Mouse (Mus musculus): Measurements from ENCODE around the gene Map1b.

DNA sequence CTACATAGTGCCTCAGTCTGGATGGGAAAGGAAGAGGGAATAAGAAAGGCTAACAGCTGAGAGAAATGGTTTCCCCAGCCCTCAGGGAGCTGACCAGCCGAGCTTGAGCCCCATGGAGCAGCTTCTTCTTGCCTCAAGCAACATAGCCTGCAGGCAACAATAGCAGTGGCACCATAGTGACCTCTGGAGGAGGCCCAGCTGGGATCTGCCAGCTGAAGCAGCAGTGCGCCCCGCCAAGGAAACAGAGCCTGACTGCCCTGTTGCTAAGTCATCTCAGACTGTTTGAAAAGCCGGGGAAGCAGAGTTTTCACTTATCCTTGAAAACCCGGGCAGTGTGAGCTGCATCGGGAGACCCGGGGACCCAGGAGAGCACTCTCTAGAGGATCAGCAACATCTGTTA is 3.2 kb downstream of the Map1b start:
- peak; percentile 70 for TF ChIP-seq CTCF (IDR thresholded peaks at IDR 0.05)
- TF ChIP-seq EP300 (IDR thresholded peaks at IDR 0.05), result no peak

All from lung, postnatal 0 days (tissue).